Mouse (Mus musculus): ENCODE results near the gene Mad2l2. TPM values are rescaled to one million over a fixed set of nuclear protein-coding genes. Genes with fewer than 3 reads are reported as not detected.

The Mad2l2 gene
- 10 to 100 TPM; 29.2 to 31.7 TPM for total RNA-seq (2023)

GRCm38 (mm10) chr4:148130133-148130532, at the start of gene Mad2l2:
Mad2l2 (plus strand) TSS chr4:148130384.

GRCm38 (mm10) chr4:148087907-148088527, 42.2 kb upstream of the Mad2l2 start, which contains the start of gene Agtrap:
Agtrap (minus strand) TSS chr4:148088031.

GRCm38 (mm10) chr4:148130561-148131413, 603 bp downstream of the Mad2l2 start, which contains the start of gene Draxin:
Draxin (minus strand) TSS chr4:148130698.

GRCm38 (mm10) chr4:148151267-148152168, 21.3 kb downstream of the Mad2l2 start, which contains the start of gene Fbxo6:
Fbxo6 (minus strand) TSS chr4:148152140.

GRCm38 (mm10) chr4:148160436-148161390, 30.5 kb downstream of the Mad2l2 start, which contains the start of the genes Fbxo44 and Fbxo2:
Fbxo44 (minus strand) TSS chr4:148160482.
Fbxo2 (plus strand) TSS chr4:148160621.

Other genes with a start within 250 kb of the Mad2l2 start
- gene Mfn2, start 225.7 kb upstream of the Mad2l2 start, total RNA-seq (2023) = 10 to 100 TPM; 46.3 to 53.6 TPM
- 1 to 10 TPM; 6.5 to 6.7 TPM for gene Plod1, start 193.6 kb upstream of the Mad2l2 start, total RNA-seq (2023)
- gene 2510039O18Rik, start 189.5 kb upstream of the Mad2l2 start, total RNA-seq (2023) = 10 to 100 TPM; 65.5 to 69.7 TPM
- not detected for gene Nppb, start 144.6 kb upstream of the Mad2l2 start, total RNA-seq (2023)
- gene Nppa, start 129.7 kb upstream of the Mad2l2 start, total RNA-seq (2023) = not detected
- 10 to 100 TPM; 38.3 to 38.7 TPM for gene Clcn6, start 91.6 kb upstream of the Mad2l2 start, total RNA-seq (2023)
- gene Mthfr, start 91.3 kb upstream of the Mad2l2 start, total RNA-seq (2023) = 10 to 100 TPM; 15.1 to 18.0 TPM
- gene Agtrap, start 42.4 kb upstream of the Mad2l2 start, total RNA-seq (2023) = 10 to 100 TPM; 12.8 to 16.6 TPM
- gene Draxin, start 314 bp downstream of the Mad2l2 start, total RNA-seq (2023) = not detected
- gene Fbxo6, start 21.8 kb downstream of the Mad2l2 start, total RNA-seq (2023) = 10 to 100 TPM; 14.1 to 18.5 TPM
- gene Fbxo44, start 30.1 kb downstream of the Mad2l2 start, total RNA-seq (2023) = 1 to 10 TPM; 5.6 to 6.2 TPM
- gene Fbxo2, start 30.2 kb downstream of the Mad2l2 start, total RNA-seq (2023) = not detected
- not detected for gene Disp3, start 157.6 kb downstream of the Mad2l2 start, total RNA-seq (2023)